Mouse (Mus musculus) MEL (cell line): Measurements from ENCODE around the gene Cdkl2. TPM values are rescaled to one million over a fixed set of nuclear protein-coding genes. Genes with fewer than 3 reads are reported as not detected.

Source experiments
- DNase-seq: peaks from one replicate; pipeline ENCODE4 v3.0.0; 2011; ENCODE audit warnings: low read depth, low spot score
- H3K27ac ChIP-seq: 2 replicates; pipeline ENCODE4 v1.5.1; 2012; ENCODE audit warnings: low read depth, mild to moderate bottlenecking, control low read depth, low read length, moderate library complexity; ENCODE audit not compliant: control insufficient read depth
- H3K27me3 ChIP-seq, 2 experiments: fragments of 150-350 bp in 1 of 2; sonication (generic) in 1 of 2; 2 replicates each; pipeline ENCODE4 v1.6.1; 2012; ENCODE audit warnings: low read length in 2 of 2, mild to moderate bottlenecking in 2 of 2, improper control_type of control experiment in 1 of 2, moderate library complexity in 1 of 2; ENCODE audit not compliant: insufficient read depth in 2 of 2, control insufficient read depth in 1 of 2
- H3K36me3 ChIP-seq, 2 experiments: 2 replicates each; pipeline ENCODE4 v1.6.1; 2012 to 2014; ENCODE audit warnings: low read length in 2 of 2, improper control_type of control experiment in 1 of 2, inconsistent platforms in 1 of 2, mild to moderate bottlenecking in 1 of 2; ENCODE audit not compliant: insufficient read depth in 2 of 2, control insufficient read depth in 1 of 2
- H3K4me1 ChIP-seq, 2 experiments: fragments of 150-350 bp in 1 of 2; sonication (generic) in 1 of 2; 2 replicates each; pipeline ENCODE4 v1.6.1; 2012; ENCODE audit warnings: low read length in 2 of 2, improper control_type of control experiment in 1 of 2, mild to moderate bottlenecking in 1 of 2; ENCODE audit not compliant: insufficient read depth in 2 of 2, control insufficient read depth in 1 of 2
- H3K4me3 ChIP-seq, 2 experiments: fragments of 150-350 bp in 1 of 2; sonication (generic) in 1 of 2; 2 replicates each; pipeline ENCODE4 v1.5.1; 2012; ENCODE audit warnings: low read depth in 2 of 2, low read length in 2 of 2, mild to moderate bottlenecking in 2 of 2, moderate library complexity in 2 of 2, control low read depth in 1 of 2, improper control_type of control experiment in 1 of 2; ENCODE audit not compliant: control insufficient read depth in 1 of 2, insufficient read depth in 1 of 2
- H3K79me2 ChIP-seq: 2 replicates; pipeline ENCODE4 v1.6.1; 2012; ENCODE audit warnings: mild to moderate bottlenecking, low read length, moderate library complexity; ENCODE audit not compliant: control insufficient read depth, poor library complexity, insufficient read depth
- H3K9ac ChIP-seq: 2 replicates; pipeline ENCODE4 v1.6.1; 2012; ENCODE audit warnings: low read depth, mild to moderate bottlenecking, control low read depth, low read length, moderate library complexity; ENCODE audit not compliant: control insufficient read depth, poor library complexity, severe bottlenecking
- H3K9me3 ChIP-seq: fragments of 150-350 bp; sonication (generic); replicated peaks from 2 replicates; pipeline ENCODE4 v1.6.1; 2012; ENCODE audit warnings: mild to moderate bottlenecking, low read length, improper control_type of control experiment, moderate library complexity; ENCODE audit not compliant: insufficient read depth
- CTCF ChIP-seq, 3 experiments: IDR thresholded peaks in 2 of 3; conservative IDR thresholded peaks in 1 of 3; 2 replicates each; pipeline ENCODE4 v1.5.1; 2011 to 2012; ENCODE audit warnings: low read length in 3 of 3, low read depth in 2 of 3, mild to moderate bottlenecking in 2 of 3, improper control_type of control experiment in 1 of 3, inconsistent platforms in 1 of 3, mixed read lengths in 1 of 3, moderate library complexity in 1 of 3; ENCODE audit not compliant: control insufficient read depth in 1 of 3, insufficient read depth in 1 of 3, poor library complexity in 1 of 3, severe bottlenecking in 1 of 3
- MAZ ChIP-seq: IDR thresholded peaks from 2 replicates; pipeline ENCODE4 v1.6.1; 2012; ENCODE audit warnings: low read depth, mild to moderate bottlenecking, inconsistent platforms, low read length, improper control_type of control experiment
- MXI1 ChIP-seq: IDR thresholded peaks from 2 replicates; pipeline ENCODE4 v1.6.1; 2011; ENCODE audit warnings: mild to moderate bottlenecking, low read depth, low read length, improper control_type of control experiment
- NELFE ChIP-seq: IDR thresholded peaks from 2 replicates; pipeline ENCODE4 v1.6.1; 2011; ENCODE audit warnings: low read depth, low read length, improper control_type of control experiment
- NRF1 ChIP-seq: IDR thresholded peaks from 2 replicates; pipeline ENCODE4 v1.6.1; 2014; ENCODE audit warnings: low read depth, mild to moderate bottlenecking, inconsistent platforms, low read length, improper control_type of control experiment, moderate library complexity; ENCODE audit not compliant: poor library complexity, insufficient read depth, severe bottlenecking
- POLR2A ChIP-seq, 2 experiments: IDR thresholded peaks; 2 replicates each; pipeline ENCODE4 v1.6.1; 2011 to 2012; ENCODE audit warnings: low read length in 2 of 2, mild to moderate bottlenecking in 2 of 2, control low read depth in 1 of 2, improper control_type of control experiment in 1 of 2, low read depth in 1 of 2, moderate library complexity in 1 of 2; ENCODE audit not compliant: control insufficient read depth in 1 of 2, insufficient read depth in 1 of 2, poor library complexity in 1 of 2
- RCOR1 ChIP-seq: IDR thresholded peaks from 2 replicates; pipeline ENCODE4 v1.6.1; 2012; ENCODE audit warnings: low read depth, mild to moderate bottlenecking, inconsistent platforms, low read length, improper control_type of control experiment
- SIN3A ChIP-seq: IDR thresholded peaks from 2 replicates; pipeline ENCODE4 v1.6.1; 2012; ENCODE audit warnings: low read length, improper control_type of control experiment, inconsistent platforms
- TCF12 ChIP-seq: IDR thresholded peaks from 2 replicates; pipeline ENCODE4 v1.6.1; 2014; ENCODE audit warnings: low read depth, mild to moderate bottlenecking, inconsistent platforms, low read length, improper control_type of control experiment, moderate library complexity
- USF1 ChIP-seq: IDR thresholded peaks from 2 replicates; pipeline ENCODE4 v1.6.1; 2014; ENCODE audit warnings: low read depth, mild to moderate bottlenecking, inconsistent platforms, low read length, improper control_type of control experiment, moderate library complexity
- USF2 ChIP-seq, 2 experiments: IDR thresholded peaks; 2 replicates each; pipeline ENCODE4 v1.6.1; 2011 to 2012; ENCODE audit warnings: improper control_type of control experiment in 2 of 2, low read length in 2 of 2, borderline replicate concordance in 1 of 2, inconsistent platforms in 1 of 2, low read depth in 1 of 2, mild to moderate bottlenecking in 1 of 2; ENCODE audit not compliant: insufficient read depth in 1 of 2
- ZNF384 ChIP-seq: IDR thresholded peaks from 2 replicates; pipeline ENCODE4 v1.6.1; 2012; ENCODE audit warnings: low read depth, mild to moderate bottlenecking, inconsistent platforms, low read length, improper control_type of control experiment
- polyA plus RNA-seq, 2 experiments: library from polyadenylated mRNA; stranded (reverse) in 1 of 2; unstranded in 1 of 2; fragments of >175 nt in 1 of 2; fragments of >200 nt in 1 of 2; gene quantifications; 2 replicates each; pipeline versions ENCODE4 v1.2.1 to v1.2.4; 2012; ENCODE audit warnings: low replicate concordance in 2 of 2, low read depth in 1 of 2; ENCODE audit not compliant: insufficient read length in 2 of 2, insufficient read depth in 1 of 2, missing spikeins in 1 of 2
- total RNA-seq: library from RNA; depleted of rRNA; stranded (reverse); fragments of 300-350 nt; gene quantifications from 2 replicates; pipeline ENCODE4 v1.2.3, GENCODE M21; 2012

Cdkl2 gene
- total and polyA plus RNA-seq, 3 experiments = 0.08 to 0.53 TPM; not detected in 1

DNA sequence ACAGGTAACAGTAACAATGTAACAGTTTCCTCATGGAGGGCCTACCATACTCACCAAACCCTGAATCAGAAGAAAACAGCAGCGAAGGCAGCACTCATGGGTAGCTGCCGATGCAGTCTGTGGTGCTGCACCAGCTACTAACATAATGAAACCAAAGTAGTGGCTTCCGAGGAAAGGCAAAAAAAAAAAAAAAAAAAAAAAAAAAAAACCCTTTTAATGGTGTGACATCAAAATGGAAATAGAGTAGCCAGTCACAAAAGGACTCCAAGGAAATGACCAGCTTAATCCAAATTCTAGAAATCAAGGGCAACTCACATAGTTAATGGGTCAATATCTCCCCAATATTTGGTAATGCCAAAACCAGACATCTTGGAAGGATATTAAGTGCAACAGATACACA, 6.7 kb upstream of the Cdkl2 start:
- peaks cover 11 to 19% of the 10 kb centered on the region in 2 experiments for H3K36me3 ChIP-seq
- no peak for DNase-seq
- H3K27ac ChIP-seq = no peak overlapping the region
- no peak overlapping the region for H3K4me3 ChIP-seq
- H3K9ac ChIP-seq = no peak overlapping the region
- no peaks in the 10 kb centered on the region; a peak in 1 of 4 replicates for H3K4me1 ChIP-seq
- no peaks in the 10 kb centered on the region for H3K27me3 ChIP-seq
- no peak for TF ChIP-seq USF1
- TF ChIP-seq ZNF384 = peak; percentile 52; the same call in 1 of the 2 replicates
- TF ChIP-seq MAZ = no peak
- H3K79me2 ChIP-seq = no peaks in the 10 kb centered on the region
- H3K9me3 ChIP-seq = no peaks in the 10 kb centered on the region

DNA sequence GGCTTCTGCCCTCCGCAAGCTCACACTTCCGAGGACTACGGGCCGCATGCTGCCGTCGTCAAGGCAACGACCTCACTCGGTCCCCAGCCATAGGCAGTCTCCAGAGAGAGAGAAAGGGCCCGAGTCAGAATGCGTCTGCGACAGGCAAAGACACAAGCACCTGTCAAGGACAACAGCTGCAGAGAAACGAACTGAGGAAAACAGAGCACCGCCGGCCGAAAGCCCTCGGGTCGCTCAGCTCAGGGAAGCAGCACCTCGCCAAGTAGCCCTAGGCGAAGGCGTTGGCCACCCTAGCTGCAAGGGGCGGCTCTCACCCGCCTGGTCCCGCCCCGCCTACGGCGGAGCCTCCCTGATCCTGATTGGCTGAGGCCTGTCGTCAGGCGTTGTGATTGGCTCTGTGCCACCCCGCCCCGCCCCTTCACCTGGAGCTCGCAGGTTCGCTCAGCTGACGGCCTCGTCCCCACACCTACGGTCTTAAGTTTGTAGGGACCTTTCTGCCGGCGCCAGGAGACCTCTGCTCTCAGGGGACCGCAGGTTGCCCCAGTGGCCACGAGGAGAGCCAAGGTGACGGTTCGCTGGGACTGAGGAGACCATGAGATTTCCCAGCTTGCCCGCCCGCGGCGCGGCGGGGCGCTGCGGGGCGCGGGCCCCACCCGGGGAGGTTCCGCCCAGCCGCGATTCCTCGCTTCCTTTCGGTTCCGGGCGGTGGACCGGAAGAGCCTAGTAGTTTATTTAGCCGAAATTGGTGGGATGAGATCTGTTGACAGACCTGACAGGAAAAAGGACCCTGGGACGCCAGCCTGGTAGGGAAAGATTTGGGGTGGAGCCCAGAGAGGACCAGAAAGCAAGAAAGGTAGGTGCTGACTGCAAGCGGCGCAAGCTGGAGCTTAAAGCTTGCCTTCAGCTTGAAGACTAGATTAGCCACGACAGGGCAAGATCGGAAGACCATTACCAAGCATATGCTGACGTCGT, 1.0 kb downstream of the Cdkl2 start:
- peaks cover 0 to 6% of the 10 kb centered on the region in 2 experiments; a peak in 1 of 4 replicates for H3K36me3 ChIP-seq
- TF ChIP-seq MXI1 (peak; percentile 51), CTCF (IDR thresholded peaks at IDR 0.05 in 2 of 3, conservative IDR thresholded peaks at IDR 0.05 in 1 of 3; ENCODE audit: control insufficient read depth in 1 of 3, insufficient read depth in 1 of 3, low read depth in 2 of 3, low read length in 3 of 3, poor library complexity in 1 of 3, severe bottlenecking in 1 of 3) (0 out of 6 replicates have a peak, but pooled peaks of 1 of the 3 experiments have one; percentile 9), POLR2A (IDR thresholded peaks at IDR 0.05; ENCODE audit: control insufficient read depth in 1 of 2, insufficient read depth in 1 of 2, low read depth in 1 of 2, low read length in 2 of 2, poor library complexity in 1 of 2) (peak in 1 of 2 experiments; percentile 36; a peak in 1 of 4 replicates), USF2 (IDR thresholded peaks at IDR 0.05; ENCODE audit: borderline replicate concordance in 1 of 2, insufficient read depth in 1 of 2, low read depth in 1 of 2, low read length in 2 of 2) (no peak), RCOR1 (0 out of 2 replicates have a peak, but pooled peaks have one; percentile 19), SIN3A (peak; percentile 57; the same call in 1 of the 2 replicates), NRF1 (no peak), NELFE (0 out of 2 replicates have a peak, but pooled peaks have one; percentile 41), TCF12 (no peak), MAZ (0 out of 2 replicates have a peak, but pooled peaks have one; percentile 32)
- H3K9ac ChIP-seq = peak overlapping the region; percentile 57
- H3K27me3 ChIP-seq = peaks cover 0 to 2% of the 10 kb centered on the region in 2 experiments; a peak in 1 of 4 replicates
- peak; percentile 93 for DNase-seq
- H3K27ac ChIP-seq = 0 out of 2 replicates have a peak overlapping the region, but pooled peaks have one; percentile 1
- H3K4me1 ChIP-seq = no peaks in the 10 kb centered on the region
- H3K4me3 ChIP-seq = peak overlapping the region; percentile 90 to 93
- H3K9me3 ChIP-seq = no peaks in the 10 kb centered on the region
- H3K79me2 ChIP-seq = no peaks in the 10 kb centered on the region; the same call in 1 of the 2 replicates
